Mouse (Mus musculus): ENCODE measurements around the gene Gal3st1. TPM values are rescaled to one million over a fixed set of nuclear protein-coding genes. Genes with fewer than 3 reads are reported as not detected.

Gal3st1 gene
- polyA plus RNA-seq, 1 experiment from 2014 or later, result 5.3 TPM

GRCm38 (mm10) chr11:3983863-3984745 is 668 bp downstream of the Gal3st1 start:
- H3K4me3 ChIP-seq (replicated peaks), result peak overlapping the region; percentile 52
- H3K4me1 ChIP-seq, result peaks cover 26% of the 10 kb centered on the region
- peak overlapping the region; percentile 64 for H3K27ac ChIP-seq
- H3K27me3 ChIP-seq, result peaks cover 15% of the 10 kb centered on the region
- H3K9me3 ChIP-seq (replicated peaks), result no peaks in the 10 kb centered on the region
- peak overlapping the region; percentile 8; the same call in 1 of the 2 replicates for H3K9ac ChIP-seq
- ATAC-seq (replicated peaks; ENCODE audit: low FRiP score), result peak; percentile 75
- peak overlapping the region; percentile 79 for H3K4me2 ChIP-seq
- WGBS, result 11% methylated on average over 15 of the region's 15 CpGs
- H3K36me3 ChIP-seq, result peaks cover 23% of the 10 kb centered on the region

DNA sequence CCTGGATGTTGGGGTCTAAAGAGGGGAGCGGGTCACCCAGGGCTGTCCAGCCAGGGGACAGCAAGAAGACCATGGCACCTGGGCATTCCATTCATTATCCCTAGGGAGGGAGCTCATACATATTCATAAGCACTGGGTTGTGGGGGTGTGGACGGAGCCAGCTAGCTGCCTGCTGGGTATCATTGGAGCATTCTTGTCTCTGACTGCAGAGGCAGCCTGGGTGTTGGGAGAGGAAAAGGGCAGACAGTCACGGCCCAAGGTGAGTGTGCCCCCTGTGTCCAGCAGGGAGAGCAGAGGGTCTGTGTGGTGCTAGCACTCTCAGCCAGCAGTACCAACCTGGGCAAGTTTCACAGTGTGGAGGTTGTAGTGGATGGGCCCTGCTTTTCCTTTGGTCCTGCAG is 6.3 kb downstream of the Gal3st1 start:
- WGBS, result 71% methylated on average over 3 of the region's 3 CpGs
- Histone ChIP-seq H3K36me3 (no peaks in the 10 kb centered on the region), H3K9ac (no peak overlapping the region), H3K4me3 (replicated peaks) (no peak overlapping the region), H3K4me1 (peaks cover 2% of the 10 kb centered on the region), H3K27me3 (no peaks in the 10 kb centered on the region), H3K9me3 (replicated peaks) (no peaks in the 10 kb centered on the region), H3K4me2 (no peak overlapping the region), H3K27ac (no peak overlapping the region)
- ATAC-seq (replicated peaks; ENCODE audit: low FRiP score), result no peak

- Histone ChIP-seq H3K27ac (no peak overlapping the region), H3K36me3 (no peaks in the 10 kb centered on the region), H3K4me3 (replicated peaks) (no peak overlapping the region), H3K27me3 (peaks cover 26% of the 10 kb centered on the region), H3K4me1 (peaks cover 5% of the 10 kb centered on the region), H3K4me2 (no peak overlapping the region), H3K9me3 (replicated peaks) (no peaks in the 10 kb centered on the region), H3K9ac (no peak overlapping the region)
- 75% methylated on average over 6 of the region's 6 CpGs for WGBS
- ATAC-seq (replicated peaks; ENCODE audit: low FRiP score), result no peak
Measured at GRCm38 (mm10) chr11:3993132-3993531, 9.7 kb downstream of the Gal3st1 start.

- Histone ChIP-seq H3K4me3 (replicated peaks) (no peak overlapping the region), H3K9ac (no peak overlapping the region), H3K27ac (no peak overlapping the region), H3K4me1 (peaks cover 11% of the 10 kb centered on the region), H3K36me3 (no peaks in the 10 kb centered on the region), H3K27me3 (peaks cover 34% of the 10 kb centered on the region), H3K9me3 (replicated peaks) (no peaks in the 10 kb centered on the region), H3K4me2 (no peak overlapping the region)
- 86% methylated on average over 6 of the region's 6 CpGs for WGBS
- ATAC-seq (replicated peaks; ENCODE audit: low FRiP score), result no peak
Measured at GRCm38 (mm10) chr11:3993914-3994313, 10.5 kb downstream of the Gal3st1 start.

DNA sequence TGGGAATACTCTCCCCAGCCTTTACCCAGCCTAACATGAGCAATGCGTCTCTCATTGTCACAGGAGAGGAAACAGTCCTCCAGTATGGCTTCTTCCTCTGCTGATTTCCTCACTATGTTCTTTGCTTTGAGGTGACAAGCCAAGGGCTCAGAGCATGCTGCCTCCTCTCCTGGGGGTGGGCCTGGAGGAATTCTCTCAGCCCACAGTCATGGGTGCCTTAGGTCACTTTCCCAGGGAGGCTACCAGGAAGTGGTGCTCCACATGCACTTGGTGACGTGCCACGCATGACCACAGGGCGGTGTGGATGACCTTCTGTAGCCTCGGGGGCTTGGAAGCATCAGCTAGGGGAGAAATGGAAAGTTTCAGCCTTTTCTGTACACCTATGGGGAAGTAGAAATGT is 12.1 kb downstream of the Gal3st1 start:
- WGBS, result 80% methylated on average over 5 of the region's 5 CpGs
- Histone ChIP-seq H3K4me3 (replicated peaks) (no peak overlapping the region), H3K36me3 (no peaks in the 10 kb centered on the region), H3K27ac (no peak overlapping the region), H3K9me3 (replicated peaks) (no peaks in the 10 kb centered on the region), H3K4me2 (no peak overlapping the region), H3K9ac (no peak overlapping the region), H3K27me3 (peaks cover 50% of the 10 kb centered on the region), H3K4me1 (peaks cover 11% of the 10 kb centered on the region)
- ATAC-seq (replicated peaks; ENCODE audit: low FRiP score), result no peak

- 87% methylated on average over 3 of the region's 3 CpGs for WGBS
- H3K27me3 ChIP-seq, result peaks cover 58% of the 10 kb centered on the region
- no peak overlapping the region for H3K9ac ChIP-seq
- H3K4me2 ChIP-seq, result no peak overlapping the region
- no peak overlapping the region for H3K27ac ChIP-seq
- H3K36me3 ChIP-seq, result no peaks in the 10 kb centered on the region
- ATAC-seq (replicated peaks; ENCODE audit: low FRiP score), result no peak
- H3K4me3 ChIP-seq (replicated peaks), result no peak overlapping the region
- no peaks in the 10 kb centered on the region for H3K9me3 ChIP-seq (replicated peaks)
- peaks cover 11% of the 10 kb centered on the region for H3K4me1 ChIP-seq
Measured at GRCm38 (mm10) chr11:3996840-3997239, 13.4 kb downstream of the Gal3st1 start.

GRCm38 (mm10) chr11:3997978-3998720 is 14.7 kb downstream of the Gal3st1 start:
- 5% methylated on average over 66 of the region's 66 CpGs for WGBS
- H3K27me3 ChIP-seq, result peaks cover 58% of the 10 kb centered on the region
- ATAC-seq (replicated peaks; ENCODE audit: low FRiP score), result no peak
- peak overlapping the region; percentile 60 for H3K4me2 ChIP-seq
- H3K27ac ChIP-seq, result no peak overlapping the region
- peak overlapping the region; percentile 33 for H3K4me3 ChIP-seq (replicated peaks)
- H3K9me3 ChIP-seq (replicated peaks), result no peaks in the 10 kb centered on the region
- no peak overlapping the region for H3K9ac ChIP-seq
- H3K4me1 ChIP-seq, result peaks cover 11% of the 10 kb centered on the region
- H3K36me3 ChIP-seq, result no peaks in the 10 kb centered on the region

- H3K4me1 ChIP-seq, result peaks cover 11% of the 10 kb centered on the region
- no peak overlapping the region for H3K4me2 ChIP-seq
- peaks cover 58% of the 10 kb centered on the region for H3K27me3 ChIP-seq
- ATAC-seq (replicated peaks; ENCODE audit: low FRiP score), result no peak
- no peaks in the 10 kb centered on the region for H3K9me3 ChIP-seq (replicated peaks)
- no peak overlapping the region for H3K27ac ChIP-seq
- H3K4me3 ChIP-seq (replicated peaks), result no peak overlapping the region
- WGBS, result 31% methylated on average over 5 of the region's 5 CpGs
- H3K9ac ChIP-seq, result no peak overlapping the region
- no peaks in the 10 kb centered on the region for H3K36me3 ChIP-seq
Measured at GRCm38 (mm10) chr11:3999547-3999946, 16.1 kb downstream of the Gal3st1 start.

DNA sequence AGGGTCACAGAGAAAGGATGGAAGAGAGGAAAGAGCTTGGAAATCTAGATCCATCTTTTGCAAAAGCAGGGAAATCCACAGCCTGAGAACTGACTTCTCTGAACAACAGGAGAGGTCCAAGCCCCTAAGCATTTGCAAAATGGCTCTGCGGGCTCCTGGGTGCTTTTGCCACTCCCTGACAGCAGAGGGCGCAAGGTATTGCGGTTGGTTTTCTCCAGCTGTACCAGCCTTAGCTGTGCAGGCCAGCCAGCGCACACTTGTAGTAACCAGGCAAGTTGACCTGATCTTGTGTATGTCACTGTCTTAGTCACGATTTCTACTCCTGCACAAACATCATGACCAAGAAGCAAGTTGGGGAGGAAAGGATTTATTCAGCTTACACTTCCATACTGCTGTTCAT is 18.2 kb downstream of the Gal3st1 start:
- H3K4me3 ChIP-seq (replicated peaks), result no peak overlapping the region
- no peaks in the 10 kb centered on the region for H3K9me3 ChIP-seq (replicated peaks)
- ATAC-seq (replicated peaks; ENCODE audit: low FRiP score), result no peak
- no peaks in the 10 kb centered on the region for H3K36me3 ChIP-seq
- no peak overlapping the region for H3K9ac ChIP-seq
- no peak overlapping the region for H3K4me2 ChIP-seq
- peaks cover 11% of the 10 kb centered on the region for H3K4me1 ChIP-seq
- WGBS, result 8% methylated on average over 5 of the region's 5 CpGs
- peaks cover 48% of the 10 kb centered on the region for H3K27me3 ChIP-seq
- H3K27ac ChIP-seq, result no peak overlapping the region

- H3K36me3 ChIP-seq, result no peaks in the 10 kb centered on the region
- H3K4me1 ChIP-seq, result no peaks in the 10 kb centered on the region
- WGBS, result 56% methylated on average over 5 of the region's 5 CpGs
- H3K9ac ChIP-seq, result no peak overlapping the region
- H3K4me3 ChIP-seq (replicated peaks), result no peak overlapping the region
- H3K27ac ChIP-seq, result no peak overlapping the region
- H3K4me2 ChIP-seq, result no peak overlapping the region
- H3K27me3 ChIP-seq, result peaks cover 14% of the 10 kb centered on the region
- ATAC-seq (replicated peaks; ENCODE audit: low FRiP score), result no peak
- no peaks in the 10 kb centered on the region for H3K9me3 ChIP-seq (replicated peaks)
Measured at GRCm38 (mm10) chr11:4005220-4005805, 21.9 kb downstream of the Gal3st1 start.

DNA sequence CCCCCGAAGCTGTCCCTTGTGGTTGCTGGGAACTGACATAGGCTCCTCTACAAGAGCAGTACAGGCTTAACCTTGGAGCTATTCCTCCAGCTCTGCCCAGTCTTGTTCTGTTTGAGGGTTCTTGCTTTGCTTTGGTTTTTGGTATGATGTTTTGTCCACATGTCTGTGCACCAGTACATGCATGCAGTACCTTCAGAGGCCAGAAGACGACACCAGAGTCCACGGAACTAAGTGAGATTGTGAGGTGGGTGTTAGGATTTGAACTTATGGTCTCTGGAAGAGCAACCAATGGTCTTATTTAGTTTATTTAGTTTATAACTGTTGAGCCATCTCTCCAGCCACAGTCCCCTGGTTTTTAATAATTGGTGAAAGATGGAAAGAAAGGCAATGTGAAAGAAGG is 23.0 kb downstream of the Gal3st1 start:
- H3K9me3 ChIP-seq (replicated peaks), result no peaks in the 10 kb centered on the region
- H3K27me3 ChIP-seq, result peaks cover 5% of the 10 kb centered on the region; the same call in 1 of the 2 replicates
- no peaks in the 10 kb centered on the region for H3K36me3 ChIP-seq
- no peak for ATAC-seq (replicated peaks; ENCODE audit: low FRiP score)
- no peak overlapping the region for H3K27ac ChIP-seq
- no peak overlapping the region for H3K4me3 ChIP-seq (replicated peaks)
- no peak overlapping the region for H3K4me2 ChIP-seq
- no peaks in the 10 kb centered on the region for H3K4me1 ChIP-seq
- H3K9ac ChIP-seq, result no peak overlapping the region
- WGBS, result 87% methylated on average over 3 of the region's 3 CpGs

- Histone ChIP-seq H3K9ac (no peak overlapping the region), H3K4me2 (no peak overlapping the region), H3K9me3 (replicated peaks) (no peaks in the 10 kb centered on the region), H3K27ac (no peak overlapping the region), H3K4me3 (replicated peaks) (no peak overlapping the region), H3K4me1 (no peaks in the 10 kb centered on the region), H3K27me3 (no peaks in the 10 kb centered on the region), H3K36me3 (no peaks in the 10 kb centered on the region)
- ATAC-seq (replicated peaks; ENCODE audit: low FRiP score), result no peak
- 80% methylated on average over 1 of the region's 1 CpGs for WGBS
Measured at GRCm38 (mm10) chr11:4012616-4013015, 29.2 kb downstream of the Gal3st1 start.

All from kidney, embryonic 15.5 days (tissue).